Mouse (Mus musculus) lung, adult 2 months (tissue): Measurements from ENCODE around the gene Ptbp2. TPM values are rescaled to one million over a fixed set of nuclear protein-coding genes. Genes with fewer than 3 reads are reported as not detected.

Experiments
- DNase-seq: peaks from one replicate; pipeline ENCODE4 v3.0.0; 2022
- H3K4me1 ChIP-seq: fragments of 200-500 bp; 2 replicates; pipeline ENCODE4 v1.6.1; 2011; ENCODE audit warnings: low read length; ENCODE audit not compliant: control insufficient read depth, insufficient read depth
- H3K4me3 ChIP-seq: fragments of 200-500 bp; replicated peaks from 2 replicates; pipeline ENCODE3; 2011; ENCODE audit warnings: low read depth, mild to moderate bottlenecking, control low read depth, low read length; ENCODE audit errors: extremely low read depth
- CTCF ChIP-seq: fragments of 200-500 bp; IDR thresholded peaks from 2 replicates; pipeline ENCODE4 v1.5.1; 2011; ENCODE audit warnings: mild to moderate bottlenecking, low read length, control low read depth; ENCODE audit not compliant: insufficient read depth
- POLR2A ChIP-seq: fragments of 200-500 bp; IDR thresholded peaks from 2 replicates; pipeline ENCODE4 v1.6.1; 2011; ENCODE audit warnings: low read depth, mild to moderate bottlenecking, control low read depth, low read length, borderline replicate concordance; ENCODE audit errors: extremely low read depth
- WGBS: fragments of 180-500 bp; shearing (Covaris S2); methylation state at CpG from one replicate; pipeline ENCODE4 v1.1.7; 2018; 5-methylcytosine and 5-hydroxymethylcytosine counted together
- polyA plus RNA-seq: library from polyadenylated mRNA; depleted of rRNA; stranded (reverse); fragments of >200 nt; gene quantifications from 2 replicates; pipeline ENCODE4 v1.2.3, GENCODE M21; 2012

Gene Ptbp2
- polyA plus RNA-seq, 1 experiment = 10.9 TPM

GRCm38 (mm10) chr3:119772789-119773188 lies 11.5 kb downstream of the Ptbp2 start:
- H3K4me3 ChIP-seq = no peak overlapping the region
- TF ChIP-seq POLR2A (no peak), CTCF (no peak)
- no peak for DNase-seq
- H3K4me1 ChIP-seq = peaks cover 6% of the 10 kb centered on the region
- WGBS = 75% methylated on average over 2 of the region's 2 CpGs

- DNase-seq = no peak
- Histone ChIP-seq H3K4me3 (no peak overlapping the region), H3K4me1 (no peaks in the 10 kb centered on the region; the same call in 1 of the 2 replicates)
- 74% methylated on average over 2 of the region's 2 CpGs for WGBS
- TF ChIP-seq POLR2A = no peak
- no peak for TF ChIP-seq CTCF
Observed at GRCm38 (mm10) chr3:119763772-119764171, 20.5 kb downstream of the Ptbp2 start.

- WGBS = 81% methylated on average over 3 of the region's 3 CpGs
- no peak for DNase-seq
- TF ChIP-seq CTCF (no peak), POLR2A (no peak)
- no peaks in the 10 kb centered on the region; the same call in 1 of the 2 replicates for H3K4me1 ChIP-seq
- H3K4me3 ChIP-seq = no peak overlapping the region
Observed at GRCm38 (mm10) chr3:119761732-119762131, 22.5 kb downstream of the Ptbp2 start.

GRCm38 (mm10) chr3:119753791-119754190 lies 30.5 kb downstream of the Ptbp2 start:
- Histone ChIP-seq H3K4me3 (no peak overlapping the region), H3K4me1 (no peaks in the 10 kb centered on the region; the same call in 1 of the 2 replicates)
- no peak for TF ChIP-seq POLR2A
- TF ChIP-seq CTCF = no peak
- DNase-seq = no peak

- H3K4me3 ChIP-seq = no peak overlapping the region
- no peak for TF ChIP-seq POLR2A
- no peak for TF ChIP-seq CTCF
- 84% methylated on average over 3 of the region's 3 CpGs for WGBS
- H3K4me1 ChIP-seq = no peaks in the 10 kb centered on the region; the same call in 1 of the 2 replicates
- no peak for DNase-seq
Observed at GRCm38 (mm10) chr3:119749551-119750249, 34.6 kb downstream of the Ptbp2 start.

GRCm38 (mm10) chr3:119749140-119749539 lies 35.1 kb downstream of the Ptbp2 start:
- no peak for DNase-seq
- TF ChIP-seq CTCF (no peak), POLR2A (no peak)
- 86% methylated on average over 2 of the region's 2 CpGs for WGBS

GRCm38 (mm10) chr3:119746656-119747055 lies 37.6 kb downstream of the Ptbp2 start:
- no peaks in the 10 kb centered on the region; the same call in 1 of the 2 replicates for H3K4me1 ChIP-seq
- no peak for TF ChIP-seq POLR2A
- TF ChIP-seq CTCF = no peak
- no peak for DNase-seq
- H3K4me3 ChIP-seq = no peak overlapping the region
- WGBS = 66% methylated on average over 2 of the region's 2 CpGs

More at GRCm38 (mm10) chr3:119749140-119749539, 35.1 kb downstream of the Ptbp2 start:
- no peak overlapping the region for H3K4me3 ChIP-seq
- H3K4me1 ChIP-seq = no peaks in the 10 kb centered on the region; the same call in 1 of the 2 replicates

- DNase-seq = no peak
- WGBS = 29% methylated on average over 1 of the region's 1 CpGs
- TF ChIP-seq POLR2A (no peak), CTCF (no peak)
- H3K4me1 ChIP-seq = no peaks in the 10 kb centered on the region; the same call in 1 of the 2 replicates
- H3K4me3 ChIP-seq = no peak overlapping the region
Observed at GRCm38 (mm10) chr3:119745801-119746200, 38.5 kb downstream of the Ptbp2 start.

GRCm38 (mm10) chr3:119729863-119730262 lies 54.4 kb downstream of the Ptbp2 start:
- 84% methylated on average over 2 of the region's 2 CpGs for WGBS
- Histone ChIP-seq H3K4me1 (no peaks in the 10 kb centered on the region), H3K4me3 (no peak overlapping the region)
- no peak for DNase-seq
- no peak for TF ChIP-seq POLR2A
- no peak for TF ChIP-seq CTCF

- TF ChIP-seq POLR2A (no peak), CTCF (no peak)
- Histone ChIP-seq H3K4me1 (no peaks in the 10 kb centered on the region), H3K4me3 (no peak overlapping the region)
- 93% methylated on average over 5 of the region's 5 CpGs for WGBS
- DNase-seq = no peak
Observed at GRCm38 (mm10) chr3:119712066-119712465, 72.2 kb downstream of the Ptbp2 start.

GRCm38 (mm10) chr3:119711503-119711902 lies 72.8 kb downstream of the Ptbp2 start:
- H3K4me1 ChIP-seq = no peaks in the 10 kb centered on the region
- DNase-seq = no peak
- TF ChIP-seq CTCF (no peak), POLR2A (no peak)
- H3K4me3 ChIP-seq = no peak overlapping the region
- 91% methylated on average over 3 of the region's 3 CpGs for WGBS
